Mouse (Mus musculus): ENCODE results near the gene Afg3l1.
"Not testable (repeated sequence)": the region's sequence is repeated elsewhere in the genome, so short reads cannot be mapped to it uniquely, and the experiment has no call there.

DNA sequence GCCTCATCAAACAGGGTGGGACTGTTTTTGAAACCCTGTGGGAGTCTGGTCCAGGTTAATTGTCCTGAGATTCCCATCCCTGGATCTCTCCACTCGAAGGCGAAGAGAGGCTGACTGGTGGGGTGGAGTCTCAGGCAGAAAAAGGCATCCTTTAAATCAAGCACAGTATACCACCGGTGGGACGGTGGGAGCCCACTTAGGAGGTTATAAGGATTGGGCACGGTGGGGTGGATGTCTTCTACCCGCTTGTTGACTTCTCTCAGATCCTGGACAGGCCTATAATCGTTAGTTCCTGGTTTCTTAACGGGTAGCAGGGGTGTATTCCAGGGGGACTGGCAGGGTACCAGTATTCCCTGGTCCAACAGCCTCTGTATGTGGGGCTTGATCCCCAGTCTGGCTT is 46.8 kb upstream of the Afg3l1 start:
- not testable (repeated sequence) for TF ChIP-seq CTCF, EP300 (IDR thresholded peaks at IDR 0.05; ENCODE audit: low read depth)

Measured in heart, postnatal 0 days (tissue).